Mouse (Mus musculus): Measurements from ENCODE around the gene Mfsd2b.
"Not testable (repeated sequence)": the region's sequence is repeated elsewhere in the genome, so short reads cannot be mapped to it uniquely, and the experiment has no call there.

Gene Mfsd2b

DNA sequence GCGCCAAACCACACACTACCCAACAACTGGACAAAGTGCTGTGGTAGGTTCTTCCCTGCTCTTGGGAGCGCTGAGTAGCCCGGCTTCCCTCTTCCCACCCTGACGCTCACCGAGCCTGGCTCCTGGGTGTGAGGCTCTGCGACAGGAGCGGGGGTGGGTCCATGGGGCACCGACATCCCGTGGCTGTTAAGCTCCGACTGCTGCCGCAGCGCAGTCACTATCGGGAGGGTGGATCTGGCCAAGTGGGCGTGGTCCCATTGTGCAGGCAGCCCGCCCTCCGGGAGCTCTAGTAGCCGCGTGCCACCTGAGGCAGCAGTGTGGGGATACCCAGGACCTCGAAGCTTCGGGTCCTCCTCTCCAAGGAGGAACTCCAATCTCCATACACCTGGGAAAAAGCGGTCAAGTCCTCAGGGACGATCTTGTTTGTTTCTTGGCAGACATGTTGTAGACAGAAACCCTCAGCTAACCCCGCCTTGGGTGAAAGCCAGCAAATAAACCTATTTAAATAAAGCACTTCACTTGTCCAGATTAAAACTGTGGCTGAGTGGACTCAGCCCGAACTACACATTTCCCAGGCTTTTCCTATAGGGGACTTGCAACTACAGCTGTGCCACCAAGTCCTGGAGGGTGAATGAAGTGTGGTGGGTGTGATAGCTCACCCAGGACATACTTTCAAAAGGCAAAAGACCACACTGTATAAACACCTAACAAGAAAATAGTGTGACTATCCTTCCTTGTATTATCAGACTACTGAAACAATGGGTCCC, at the start of gene Mfsd2b:
TSS of gene Mfsd2b (minus strand) at position 199 of the 767 bp plus-strand sequence.
- peak; percentile 85 for DNase-seq

DNA sequence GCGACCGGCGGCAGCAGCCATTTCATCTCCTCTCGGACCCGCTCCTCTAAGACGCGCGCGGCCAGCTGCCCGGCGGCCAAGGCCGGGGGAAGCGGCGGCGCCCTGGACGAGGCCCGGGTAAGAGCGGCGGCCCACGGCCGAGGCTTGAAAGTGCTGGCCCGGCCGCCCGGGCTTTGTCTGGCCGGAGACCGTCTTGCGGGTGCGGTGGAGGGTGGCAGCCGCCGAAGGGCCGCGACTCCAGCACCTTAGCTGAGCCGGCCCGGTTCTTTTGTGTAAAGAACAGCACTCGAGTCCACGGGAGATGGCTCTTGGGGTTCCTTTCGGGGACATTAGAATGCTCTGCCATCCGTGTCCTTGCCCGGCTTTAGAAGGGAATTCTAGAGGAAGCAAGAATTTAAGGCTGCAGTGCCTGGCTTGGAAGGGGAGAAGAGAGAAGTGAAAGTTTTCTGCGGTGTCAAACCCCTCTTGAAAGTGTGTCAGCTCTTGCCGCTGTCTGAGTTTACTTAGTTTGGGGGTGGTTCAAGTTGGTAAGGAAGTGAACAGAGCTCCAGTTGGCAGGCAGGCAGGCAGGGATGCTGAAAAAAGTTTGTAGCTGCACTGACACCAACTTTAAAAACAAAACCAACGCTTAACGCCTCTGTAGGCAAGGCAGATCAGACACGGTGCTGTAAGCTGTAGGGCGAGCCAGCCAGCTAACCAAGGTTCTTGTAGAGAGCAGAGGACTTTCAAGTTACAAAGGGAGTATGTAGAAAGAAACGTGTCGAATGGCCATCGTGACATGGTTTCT, 43.8 kb upstream of the Mfsd2b start:
- peak; percentile 68 for DNase-seq

DNA sequence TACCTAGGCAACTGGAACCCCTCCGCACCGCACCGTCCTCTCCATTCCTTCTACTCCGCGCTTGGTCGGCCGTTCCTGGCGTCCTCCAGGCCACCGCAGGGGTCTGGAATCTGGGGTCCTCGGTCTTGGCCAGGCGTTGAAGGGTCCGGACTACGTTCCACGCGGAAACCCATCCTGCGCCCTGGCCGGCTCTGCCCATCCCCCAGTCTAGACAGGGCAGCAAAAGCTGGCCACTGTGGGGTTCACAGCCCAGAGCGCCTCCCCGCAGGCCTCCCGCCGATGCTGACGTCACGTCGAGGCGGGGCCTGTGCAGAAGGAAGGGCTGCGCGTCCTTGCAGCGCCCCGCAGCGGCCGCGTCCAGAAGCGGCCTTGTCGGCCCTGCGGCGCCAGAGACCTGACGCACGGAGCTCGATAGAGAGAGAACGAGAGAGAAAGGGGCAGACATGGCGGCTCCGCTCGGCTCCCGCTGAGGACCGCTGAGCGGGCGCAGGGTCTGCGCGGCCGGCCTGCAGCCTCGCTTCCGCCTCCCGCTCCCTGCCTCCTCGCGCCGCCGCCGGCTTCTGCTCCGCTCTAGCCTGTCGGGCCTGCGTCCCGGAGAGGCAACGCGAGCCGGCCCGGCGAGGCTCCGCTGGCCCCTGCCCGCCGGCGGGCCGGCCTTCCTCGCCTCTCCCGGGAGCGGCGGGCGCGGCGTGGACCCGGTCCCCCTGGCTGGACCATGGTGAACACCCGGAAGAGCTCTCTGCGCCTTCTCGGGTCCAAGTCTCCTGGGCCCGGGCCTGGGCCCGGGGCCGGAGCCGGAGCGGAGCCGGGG, 43.0 kb upstream of the Mfsd2b start, which contains the start of gene Atad2b:
TSS of gene Atad2b (plus strand) at position 360 of the 811 bp plus-strand sequence.
- DNase-seq: peak; percentile 99

DNA sequence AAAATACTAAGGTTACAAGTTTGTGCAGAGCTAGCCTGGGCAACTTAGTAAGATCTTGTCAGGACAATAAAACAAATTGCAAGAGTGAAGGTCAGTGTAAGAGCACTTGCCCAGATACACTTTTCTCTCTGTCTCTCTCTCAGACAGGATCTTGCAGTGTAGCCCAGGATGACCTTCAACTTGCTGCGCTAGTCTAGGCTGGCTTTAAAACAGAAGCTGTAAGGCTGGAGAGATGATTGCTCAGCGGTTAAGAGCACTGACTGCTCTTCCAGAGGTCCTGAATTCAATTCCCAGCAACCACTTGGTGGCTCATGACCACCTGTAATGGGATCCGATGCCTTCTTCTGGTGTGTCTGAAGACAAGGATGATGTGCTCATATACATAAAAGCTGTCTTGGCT, 40.8 kb upstream of the Mfsd2b start:
- DNase-seq: no peak

DNA sequence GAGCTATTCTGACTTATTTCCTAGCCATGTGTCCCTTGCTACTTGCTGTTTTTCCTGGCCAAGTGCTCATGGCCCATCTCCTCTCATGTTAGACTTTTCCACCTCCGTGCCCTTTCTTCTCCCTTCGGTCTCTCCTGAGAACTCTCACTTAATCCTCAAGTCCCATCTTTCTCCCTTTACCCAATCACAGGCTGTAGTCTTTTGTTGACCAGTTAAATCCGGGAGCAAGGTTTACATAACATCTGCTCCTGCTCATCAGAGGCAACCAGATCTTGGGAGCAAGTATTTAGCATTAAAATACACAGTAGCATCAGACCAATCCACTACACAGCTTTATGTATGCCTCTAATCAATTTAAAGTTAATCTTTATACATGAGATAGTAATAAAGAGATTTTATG, 40.3 kb upstream of the Mfsd2b start:
- DNase-seq: no peak

DNA sequence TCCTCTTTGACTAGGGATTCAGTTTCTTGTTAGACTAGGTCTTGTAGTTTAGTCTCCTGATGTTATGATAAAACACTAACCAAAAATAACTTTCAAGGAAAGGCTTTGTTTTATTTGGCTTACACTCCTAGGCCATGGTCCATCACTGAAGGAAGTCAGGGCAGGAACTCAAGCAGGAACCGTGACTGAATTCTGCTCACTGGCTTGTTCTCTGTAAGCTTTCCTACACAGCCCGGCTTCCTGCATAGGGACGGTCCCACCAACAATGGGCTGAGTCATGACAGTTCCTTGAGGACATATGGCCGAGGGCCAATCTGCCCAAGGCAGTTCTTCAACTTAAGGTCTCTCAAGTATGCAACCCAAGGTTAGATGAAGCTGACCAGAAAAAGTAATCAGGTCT, 37.6 kb upstream of the Mfsd2b start:
- no peak for DNase-seq

DNA sequence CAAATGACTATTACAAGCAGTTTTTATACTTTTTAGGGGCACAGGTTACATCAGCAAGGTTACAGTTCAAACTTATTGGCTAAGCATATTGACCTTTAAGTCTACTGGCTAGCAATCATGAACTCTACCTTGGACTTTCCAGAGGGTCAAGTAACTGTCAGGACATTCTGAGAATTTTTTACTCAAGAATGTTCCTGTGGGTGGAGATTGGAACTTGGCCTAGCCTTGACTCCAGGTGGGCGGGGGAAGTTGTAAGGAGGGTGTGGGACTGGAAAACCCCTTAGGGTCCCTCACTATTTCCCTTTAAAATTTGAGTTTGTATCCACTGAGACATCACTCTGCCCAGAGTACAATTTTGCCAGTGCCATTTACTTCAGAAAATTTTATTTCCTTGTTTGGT, 36.3 kb upstream of the Mfsd2b start:
- not testable (repeated sequence) for DNase-seq

DNA sequence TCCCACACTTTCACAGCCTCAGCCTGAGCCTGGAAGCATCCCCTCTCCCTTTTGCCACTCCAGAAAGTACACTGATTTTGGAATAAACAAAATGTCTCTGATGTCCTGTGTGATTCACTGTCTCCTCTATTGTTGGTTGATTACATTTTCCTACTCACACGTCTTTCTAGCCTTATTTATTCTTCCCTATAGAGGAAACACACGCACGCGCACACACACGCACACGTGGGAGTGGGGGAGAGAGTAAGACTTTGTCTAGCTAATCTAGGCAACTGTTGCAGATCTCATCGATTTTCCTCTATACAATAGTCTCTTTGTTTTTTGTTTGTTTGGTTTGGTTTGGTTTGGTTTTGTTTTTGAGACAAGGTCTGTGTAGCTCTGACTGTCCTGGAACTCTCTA, 34.2 kb upstream of the Mfsd2b start:
- DNase-seq: no peak

DNA sequence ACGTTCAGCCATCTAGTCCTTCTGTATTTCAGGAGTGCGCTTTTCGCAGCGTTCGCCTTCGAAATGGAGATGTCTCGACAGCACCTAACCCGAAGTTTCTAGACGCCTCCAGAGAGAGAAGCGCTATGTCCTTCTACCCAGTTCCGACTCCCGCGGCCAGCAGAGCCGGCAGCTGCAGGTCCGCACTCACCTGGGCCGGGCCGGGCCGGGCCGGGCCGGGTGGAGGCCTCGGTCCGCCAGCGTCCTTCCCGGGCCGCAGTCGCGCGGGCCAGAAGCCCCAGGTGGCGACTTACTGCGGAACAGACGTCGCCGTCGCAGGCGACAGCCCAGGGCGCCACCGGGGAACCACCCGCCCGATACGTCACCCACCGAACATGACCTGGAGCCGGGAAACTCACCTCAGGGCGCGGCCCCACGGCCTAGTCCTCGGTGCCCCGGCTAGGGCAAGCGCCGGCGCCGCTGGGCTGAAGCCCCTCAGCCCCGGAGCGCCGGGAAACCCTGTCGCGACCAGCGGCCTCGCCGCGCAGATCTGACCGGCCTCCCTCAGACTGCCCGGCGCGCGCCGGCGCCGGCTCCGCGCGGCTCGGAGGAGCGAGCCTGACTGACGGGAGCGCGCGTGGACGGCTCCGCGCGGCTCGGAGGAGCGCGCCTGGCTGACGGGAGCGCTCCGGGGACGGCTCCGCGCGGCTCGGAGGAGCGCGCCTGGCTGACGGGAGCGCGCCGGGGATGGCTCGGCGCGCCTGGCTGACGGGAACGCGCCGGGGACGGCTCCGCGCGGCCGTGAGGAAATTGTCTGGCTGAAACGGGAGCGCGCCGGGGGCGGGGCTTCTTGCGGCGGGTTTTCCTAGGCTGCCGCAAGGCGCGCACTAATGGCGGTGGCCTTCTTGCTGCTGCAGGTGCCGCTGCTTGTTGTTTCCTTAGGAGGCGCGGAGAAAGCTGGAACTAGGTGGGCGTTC, 33.1 kb upstream of the Mfsd2b start, which contains the start of gene Ubxn2a:
TSS of gene Ubxn2a (minus strand) at position 755 of the 956 bp plus-strand sequence.
- DNase-seq: peak; percentile 99

DNA sequence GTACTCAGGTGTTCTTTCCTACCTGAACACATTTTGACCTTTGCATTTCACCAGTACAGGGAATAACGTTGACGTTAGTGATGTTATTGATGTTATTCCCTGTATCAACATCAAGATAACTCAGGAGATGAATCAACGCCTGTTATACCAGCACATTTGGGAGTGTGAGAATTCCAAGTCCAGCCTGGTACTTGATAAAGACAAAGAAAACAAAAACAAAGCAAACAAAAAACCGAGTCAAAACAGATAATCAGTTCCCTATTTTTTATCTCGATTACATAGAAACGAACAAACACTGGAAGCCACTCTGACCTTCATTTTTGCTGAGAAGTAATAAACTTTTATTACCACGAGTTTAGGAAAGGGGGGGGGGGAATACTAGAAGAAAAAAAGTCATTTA, 32.3 kb upstream of the Mfsd2b start:
- DNase-seq: no peak

DNA sequence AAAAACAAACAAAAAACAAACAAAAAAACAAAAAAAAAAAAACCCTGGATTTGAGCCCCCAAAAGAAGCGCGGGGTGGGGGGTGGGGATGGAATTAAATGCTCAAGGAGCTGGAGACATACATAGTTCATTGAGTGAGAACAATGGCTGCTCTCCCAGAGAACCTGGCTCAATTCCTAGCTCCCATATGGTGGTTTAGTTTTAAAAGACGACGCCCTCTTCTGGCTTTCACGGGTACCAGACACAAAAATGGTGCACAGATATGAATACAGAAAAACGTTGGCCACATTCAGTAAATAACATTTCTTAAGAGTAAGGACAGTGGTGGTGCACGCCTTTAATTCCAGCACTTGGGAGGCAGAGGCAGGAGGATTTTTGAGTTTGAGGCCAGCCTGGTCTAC, 31.8 kb upstream of the Mfsd2b start:
- no peak for DNase-seq

DNA sequence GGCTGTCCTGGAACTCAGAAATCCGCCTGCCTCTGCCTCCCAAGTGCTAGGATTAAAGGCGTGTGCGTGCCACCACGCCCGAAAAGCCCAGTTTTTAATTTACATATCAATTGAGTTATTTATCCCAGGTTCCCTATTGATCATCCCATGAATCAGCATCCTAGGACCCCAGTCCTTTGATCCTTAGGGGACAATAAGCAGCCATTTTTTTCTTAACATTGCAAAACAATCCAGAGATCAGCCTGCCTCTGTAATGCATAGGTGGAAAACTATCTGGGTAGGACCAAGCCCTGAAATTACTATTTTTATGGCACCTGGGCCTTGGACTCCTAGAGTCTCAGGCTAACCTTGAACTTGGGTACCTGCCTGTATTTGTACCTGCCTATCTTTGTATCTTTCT, 23.9 kb upstream of the Mfsd2b start:
- DNase-seq: no peak

DNA sequence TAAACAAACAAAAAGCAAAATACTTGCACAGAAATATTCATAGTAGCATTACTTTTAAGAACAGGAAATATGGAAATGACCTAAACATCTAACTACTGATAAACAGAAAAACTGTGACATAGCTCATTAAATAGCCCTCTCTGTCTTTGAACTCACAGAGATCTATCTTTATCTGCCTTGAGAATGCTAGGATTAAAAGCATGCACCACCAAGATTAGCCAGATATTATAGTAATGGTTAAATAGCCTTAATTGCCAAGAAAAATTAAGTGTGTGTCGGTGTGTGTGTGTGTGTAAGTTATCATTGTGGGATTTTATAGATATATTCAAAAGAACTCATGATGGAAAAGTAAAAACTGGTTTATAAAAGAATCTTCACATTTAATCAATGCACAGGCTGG, 15.7 kb upstream of the Mfsd2b start:
- DNase-seq: no peak

DNA sequence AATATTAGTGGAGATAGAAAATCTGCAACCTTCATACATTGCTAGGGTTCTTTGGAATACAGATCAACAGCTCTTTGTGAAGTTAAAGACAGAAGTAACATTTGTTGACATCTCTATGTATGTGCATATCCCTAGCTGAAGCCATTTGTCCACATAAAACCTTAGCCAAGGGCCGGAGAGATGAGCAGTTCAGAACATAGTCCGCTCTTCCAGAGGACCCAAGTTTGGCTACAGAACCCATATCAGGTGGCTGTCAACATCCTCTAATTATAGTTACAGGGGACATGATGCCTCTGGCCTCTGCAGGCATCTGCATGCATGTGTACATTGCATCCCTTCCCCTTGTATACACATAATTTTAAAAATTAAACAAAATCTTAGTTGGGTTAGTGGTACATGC, 15.1 kb upstream of the Mfsd2b start:
- DNase-seq: no peak

DNA sequence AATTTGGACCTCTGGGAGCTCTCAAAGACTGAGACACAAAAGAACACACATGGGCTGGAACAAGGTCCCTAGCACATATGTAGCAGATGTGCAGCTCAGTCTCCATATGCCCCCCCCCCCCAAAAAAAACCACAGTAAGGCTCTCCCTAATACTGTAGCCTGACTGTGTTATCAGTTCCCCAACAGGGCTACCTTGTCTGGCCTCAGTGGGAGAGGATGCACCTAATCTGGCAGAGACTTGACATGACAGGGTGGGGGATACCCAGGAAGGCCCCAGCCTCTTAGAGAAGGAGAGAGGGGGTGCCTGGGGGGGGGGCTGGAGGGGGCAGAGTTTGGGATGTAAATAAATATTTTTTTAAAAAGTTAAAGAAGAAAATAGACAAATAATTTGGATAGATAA, 14.6 kb upstream of the Mfsd2b start:
- no peak for DNase-seq

DNA sequence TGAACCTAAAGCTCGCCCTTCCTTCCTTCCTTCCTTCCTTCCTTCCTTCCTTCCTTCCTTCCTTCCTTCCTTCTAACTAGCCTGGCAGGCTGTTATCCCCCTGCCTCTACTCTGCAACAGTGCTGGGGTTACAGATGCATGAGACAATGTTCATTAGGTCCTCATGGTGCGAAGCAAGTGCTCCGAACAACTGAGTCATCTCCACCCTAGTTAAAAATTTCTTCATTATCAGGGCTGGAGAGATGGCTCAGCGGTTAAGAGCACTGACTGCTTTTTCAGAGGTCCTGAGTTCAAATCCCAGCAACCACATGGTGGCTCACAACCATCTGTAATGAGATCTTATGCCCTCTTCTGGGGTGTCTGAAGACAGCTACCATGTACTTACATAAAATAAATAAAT, 12.4 kb upstream of the Mfsd2b start:
- not testable (repeated sequence) for DNase-seq

DNA sequence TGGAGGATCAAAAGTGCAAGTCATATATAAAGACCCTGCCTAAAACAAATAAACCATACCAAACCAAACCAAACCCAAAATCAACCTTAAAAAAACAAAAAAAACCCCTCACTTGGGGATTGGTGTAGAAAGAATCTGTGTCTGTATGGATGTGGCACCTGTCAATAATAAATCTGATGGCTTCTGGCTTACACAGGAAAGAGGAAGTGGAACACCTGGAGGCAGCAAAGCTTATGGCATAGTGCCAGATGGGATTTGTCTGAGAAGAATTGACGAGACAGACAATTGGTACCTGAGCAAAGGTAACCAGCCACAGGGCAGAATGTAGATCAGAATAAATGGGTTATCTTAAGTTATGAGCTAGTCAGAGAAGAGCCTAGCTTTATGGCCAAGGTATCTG, 10.9 kb upstream of the Mfsd2b start:
- DNase-seq: no peak

DNA sequence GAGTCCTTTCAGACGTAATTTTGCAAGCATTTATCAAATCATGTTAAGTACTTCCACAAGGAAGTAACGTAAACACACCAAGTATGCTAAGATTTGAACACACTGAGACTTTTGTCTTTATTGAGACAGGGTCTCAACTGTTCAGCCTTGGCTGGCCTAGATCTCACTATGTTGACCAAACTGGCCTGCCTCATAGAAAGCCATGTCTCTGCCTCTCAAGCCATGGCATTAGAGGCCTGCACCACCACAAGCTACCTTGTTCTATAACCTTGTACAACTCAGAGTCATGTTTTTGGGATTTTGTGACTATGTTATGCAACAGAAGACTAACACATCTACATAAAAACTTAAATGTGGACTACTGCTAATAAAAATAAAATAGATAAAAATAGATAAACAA, 7.9 kb upstream of the Mfsd2b start:
- DNase-seq: no peak

DNA sequence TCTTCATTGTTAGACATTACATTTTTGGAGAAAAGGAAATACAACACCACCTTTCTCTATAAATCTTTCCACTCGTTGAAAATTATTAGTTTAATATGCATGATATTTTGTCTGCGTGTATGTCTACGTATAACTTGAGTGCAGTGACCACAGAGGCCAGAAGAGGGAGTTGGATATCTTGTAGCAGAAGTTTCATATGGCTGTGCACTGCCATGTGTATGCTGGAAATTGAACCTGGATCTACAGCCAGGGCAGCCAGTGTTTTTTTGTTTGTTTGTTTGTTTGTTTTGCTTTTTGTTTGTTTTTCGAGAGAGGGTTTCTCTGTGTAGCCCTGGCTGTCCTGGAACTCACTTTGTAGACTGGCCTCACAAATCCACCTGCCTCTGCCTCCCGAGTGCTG, 4.9 kb upstream of the Mfsd2b start:
- DNase-seq: peak; percentile 53

DNA sequence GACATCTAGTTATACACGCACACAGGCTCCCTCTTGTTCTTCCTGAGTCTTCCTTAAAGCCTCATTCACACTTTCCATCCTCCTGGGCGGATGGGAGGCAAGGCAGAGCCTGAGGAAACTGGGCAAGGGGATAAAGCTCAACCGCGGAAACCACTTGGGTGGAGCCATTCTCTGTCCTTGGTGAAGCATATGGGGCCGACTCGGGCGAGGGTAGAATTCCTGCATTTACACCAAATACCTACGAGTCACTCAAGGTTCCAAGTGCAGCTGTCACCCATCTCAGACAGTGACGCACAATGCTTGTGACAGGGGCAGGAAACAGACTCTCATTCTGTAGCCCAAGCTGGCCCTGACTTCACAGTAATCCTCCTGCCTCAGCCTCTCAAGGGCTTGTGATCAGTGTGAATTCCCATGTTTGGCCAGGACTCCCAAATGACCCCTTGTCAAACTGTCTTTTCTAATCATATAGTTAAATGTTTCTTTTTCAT, 4.2 kb upstream of the Mfsd2b start:
- DNase-seq: no peak

DNA sequence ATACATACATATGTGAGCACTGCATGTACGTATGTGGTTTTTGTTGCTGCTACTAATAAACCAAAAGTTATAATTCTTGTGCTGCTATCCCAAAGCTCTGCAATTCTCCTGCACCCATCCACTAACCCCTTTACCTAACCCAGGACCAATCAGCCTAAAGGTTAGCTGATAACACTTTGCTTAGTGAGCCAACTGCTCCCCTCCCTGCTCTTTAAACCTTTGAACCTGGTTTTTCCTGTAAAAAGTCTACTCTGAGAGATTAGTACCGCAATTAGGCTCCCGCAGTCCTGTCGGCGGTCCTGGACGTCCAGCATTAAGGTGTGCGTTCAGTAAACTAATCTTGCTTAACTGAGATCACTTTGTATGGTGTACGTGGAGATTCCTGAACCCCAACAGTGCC, 1.5 kb upstream of the Mfsd2b start:
- DNase-seq: no peak

DNA sequence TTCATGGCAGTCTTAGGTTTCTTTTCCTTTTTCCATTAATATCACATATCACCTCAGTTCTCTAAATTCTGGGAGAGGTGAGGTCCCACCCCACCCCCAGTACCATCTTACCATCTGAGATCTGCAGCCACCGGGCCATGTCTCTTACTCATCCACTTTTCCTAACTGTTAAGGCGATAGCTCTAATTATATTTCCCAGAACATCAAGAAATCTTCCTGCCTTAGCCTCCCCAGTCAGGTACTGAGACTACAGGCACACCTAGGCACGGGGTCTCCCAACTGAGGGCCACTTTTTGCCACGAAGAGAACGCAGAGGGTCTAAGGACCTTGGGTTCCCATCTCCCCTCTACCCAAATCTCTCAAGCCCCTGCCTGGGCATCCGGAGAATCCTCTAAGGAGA, 628 bp downstream of the Mfsd2b start:
- DNase-seq: no peak
